Mouse (Mus musculus) heart, adult 2 months (tissue): ENCODE results near the gene 2310007B03Rik.

Experiments
- CTCF ChIP-seq: fragments of 200-600 bp; IDR thresholded peaks from 2 replicates; pipeline ENCODE4 v1.8.1; 2022; ENCODE audit warnings: antibody characterized with exemption, mild to moderate bottlenecking, moderate library complexity
- POLR2A ChIP-seq: fragments of 200-500 bp; IDR thresholded peaks from 2 replicates; pipeline ENCODE4 v1.6.1; 2011; ENCODE audit warnings: mild to moderate bottlenecking, low read depth, low read length, control low read depth; ENCODE audit not compliant: insufficient read depth

DNA sequence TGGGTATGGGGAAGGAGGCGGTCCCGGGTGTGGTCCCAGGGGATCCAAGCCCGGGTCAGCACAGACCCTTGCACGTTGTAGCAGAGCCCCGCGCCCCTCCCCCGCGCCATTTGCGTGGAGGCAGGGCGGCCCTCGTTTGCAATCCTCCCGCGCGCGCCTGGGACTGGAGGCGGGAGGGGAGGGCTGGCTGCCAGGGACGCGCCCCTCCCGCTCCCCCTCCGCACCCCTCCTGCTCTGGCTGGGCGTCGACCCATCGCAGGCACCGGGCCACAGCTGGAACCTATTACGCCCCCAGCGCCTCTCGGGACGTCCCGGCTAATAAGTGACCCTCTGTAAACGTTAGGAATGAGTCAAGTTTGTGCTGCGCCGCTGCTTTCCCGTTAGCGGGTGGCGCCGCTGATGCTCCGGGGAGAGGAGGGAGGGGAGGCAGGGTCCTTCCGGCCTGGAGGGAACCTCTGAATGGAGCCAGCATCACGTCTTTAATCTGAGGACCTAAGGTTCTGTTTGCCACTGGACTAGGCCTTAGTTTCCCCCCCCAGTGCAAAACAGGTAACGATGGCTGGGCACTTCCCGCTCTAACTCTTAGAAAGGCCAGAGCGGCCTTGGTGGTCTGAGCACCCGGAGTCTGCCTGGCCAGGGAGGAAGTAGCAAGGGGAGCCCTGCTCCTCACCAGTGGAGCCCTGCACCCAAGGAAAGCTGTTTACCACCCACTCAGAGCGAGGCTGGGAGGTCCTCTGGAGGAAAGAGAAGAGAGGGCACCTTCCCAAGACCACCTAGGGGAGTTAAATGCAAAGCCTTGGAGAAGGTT, 16.0 kb upstream of the 2310007B03Rik start:
- no peak for TF ChIP-seq CTCF
- no peak for TF ChIP-seq POLR2A
